Mouse (Mus musculus) liver, postnatal 0 days (tissue): ENCODE results near the gene Rsph1. TPM values are rescaled to one million over a fixed set of nuclear protein-coding genes. Genes with fewer than 3 reads are reported as not detected.

ENCODE experiments used
- ATAC-seq: fragments of 200-750 bp; cut with Nextera tagmentation; 2 replicates; pipeline ENCODE4 v1.8.0; 2017; ENCODE audit warnings: mild to moderate bottlenecking, moderate library complexity
- DNase-seq: peaks from one replicate; pipeline ENCODE4 v3.0.0-alpha.2; 2016
- H3K27ac ChIP-seq: fragments of 300-500 bp; sonication (generic); 2 replicates; pipeline ENCODE4 v1.5.1; 2014; ENCODE audit warnings: antibody characterized with exemption, moderate library complexity, mild to moderate bottlenecking, low read depth
- H3K27me3 ChIP-seq: fragments of 300-500 bp; sonication (generic); 2 replicates; pipeline ENCODE4 v1.6.1; 2014; ENCODE audit warnings: low read length, control low read depth, mixed read lengths; ENCODE audit not compliant: insufficient read depth
- H3K36me3 ChIP-seq: fragments of 300-500 bp; sonication (generic); replicated peaks from 2 replicates; pipeline ENCODE4 v1.6.1; 2014; ENCODE audit warnings: mild to moderate bottlenecking, control low read depth, low read length, moderate library complexity, mixed read lengths; ENCODE audit not compliant: insufficient read depth
- H3K4me1 ChIP-seq: fragments of 300-500 bp; sonication (generic); 2 replicates; pipeline ENCODE4 v1.6.1; 2014; ENCODE audit warnings: antibody characterized with exemption, mild to moderate bottlenecking, control low read depth; ENCODE audit not compliant: insufficient read depth
- H3K4me2 ChIP-seq: fragments of 300-500 bp; sonication (generic); 2 replicates; pipeline ENCODE4 v1.6.1; 2014; ENCODE audit warnings: low read depth, mild to moderate bottlenecking, low read length, moderate library complexity, mixed read lengths
- H3K4me3 ChIP-seq: fragments of 300-500 bp; sonication (generic); 2 replicates; pipeline ENCODE4 v1.5.1; 2014; ENCODE audit warnings: low read depth, low read length
- H3K9ac ChIP-seq: fragments of 300-500 bp; sonication (generic); replicated peaks from 2 replicates; pipeline ENCODE4 v1.6.1; 2014; ENCODE audit warnings: mild to moderate bottlenecking, moderate library complexity
- H3K9me3 ChIP-seq: fragments of 300-500 bp; sonication (generic); 2 replicates; pipeline ENCODE4 v1.6.1; 2016; ENCODE audit warnings: mild to moderate bottlenecking, control low read depth, low read length, mixed read lengths
- CTCF ChIP-seq: sonication (generic); IDR thresholded peaks from 2 replicates; pipeline ENCODE4 v1.5.1; 2016; ENCODE audit warnings: antibody characterized with exemption, low read depth
- EP300 ChIP-seq: IDR thresholded peaks from 2 replicates; pipeline ENCODE4 v1.6.1; 2016; ENCODE audit warnings: antibody characterized with exemption, low read depth, mild to moderate bottlenecking
- WGBS: fragments of 180-500 bp; shearing (Covaris S2); extraction: QIAGEN DNeasy Blood & Tissue Kit; methylation state at CpG from one replicate; pipeline ENCODE4 v1.1.7; 2014; ENCODE audit not compliant: insufficient replicate concordance; 5-methylcytosine and 5-hydroxymethylcytosine counted together
- polyA plus RNA-seq: library from polyadenylated mRNA; unstranded; fragments of >200 nt; fragmentation: Nextera tagmentation; extraction: Ambion mirVana; gene quantifications from 2 replicates; pipeline ENCODE4 v1.2.1, GENCODE M21; 2015

The Rsph1 gene
- polyA plus RNA-seq, 1 experiment from 2014 or later: 0.90 TPM

DNA sequence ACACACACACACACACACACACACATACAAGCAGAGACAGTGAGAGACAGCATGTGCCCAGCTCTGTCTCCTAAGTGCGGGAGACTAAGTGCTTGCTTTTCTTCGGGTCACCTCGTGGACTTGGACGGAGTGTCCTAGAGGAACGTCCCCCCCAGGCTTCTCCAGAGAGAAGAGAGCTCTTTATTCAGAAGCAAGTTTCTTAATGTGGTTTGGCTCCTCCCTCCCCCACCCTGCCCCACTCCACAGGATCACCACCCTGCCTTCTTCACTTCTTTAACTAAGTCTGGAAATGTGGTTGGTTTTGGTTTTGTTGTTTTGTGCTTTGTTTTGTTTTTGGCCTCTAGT is 28.6 kb upstream of the Rsph1 start:
- H3K4me1 ChIP-seq: peaks cover 22% of the 10 kb centered on the region
- no peaks in the 10 kb centered on the region for H3K27me3 ChIP-seq
- ATAC-seq (no peak; the same call in 1 of the 2 replicates), DNase-seq (no peak)
- H3K36me3 ChIP-seq: peaks cover 19% of the 10 kb centered on the region; the same call in 1 of the 2 replicates
- 0 out of 2 replicates have a peak overlapping the region, but pooled peaks have one; percentile 52 for H3K4me2 ChIP-seq
- no peak for TF ChIP-seq CTCF
- TF ChIP-seq EP300: no peak
- H3K27ac ChIP-seq: peak overlapping the region; percentile 72
- WGBS: 49% methylated on average over 5 of the region's 5 CpGs
- H3K4me3 ChIP-seq: no peak overlapping the region
- H3K9me3 ChIP-seq: no peaks in the 10 kb centered on the region
- H3K9ac ChIP-seq: no peak overlapping the region

DNA sequence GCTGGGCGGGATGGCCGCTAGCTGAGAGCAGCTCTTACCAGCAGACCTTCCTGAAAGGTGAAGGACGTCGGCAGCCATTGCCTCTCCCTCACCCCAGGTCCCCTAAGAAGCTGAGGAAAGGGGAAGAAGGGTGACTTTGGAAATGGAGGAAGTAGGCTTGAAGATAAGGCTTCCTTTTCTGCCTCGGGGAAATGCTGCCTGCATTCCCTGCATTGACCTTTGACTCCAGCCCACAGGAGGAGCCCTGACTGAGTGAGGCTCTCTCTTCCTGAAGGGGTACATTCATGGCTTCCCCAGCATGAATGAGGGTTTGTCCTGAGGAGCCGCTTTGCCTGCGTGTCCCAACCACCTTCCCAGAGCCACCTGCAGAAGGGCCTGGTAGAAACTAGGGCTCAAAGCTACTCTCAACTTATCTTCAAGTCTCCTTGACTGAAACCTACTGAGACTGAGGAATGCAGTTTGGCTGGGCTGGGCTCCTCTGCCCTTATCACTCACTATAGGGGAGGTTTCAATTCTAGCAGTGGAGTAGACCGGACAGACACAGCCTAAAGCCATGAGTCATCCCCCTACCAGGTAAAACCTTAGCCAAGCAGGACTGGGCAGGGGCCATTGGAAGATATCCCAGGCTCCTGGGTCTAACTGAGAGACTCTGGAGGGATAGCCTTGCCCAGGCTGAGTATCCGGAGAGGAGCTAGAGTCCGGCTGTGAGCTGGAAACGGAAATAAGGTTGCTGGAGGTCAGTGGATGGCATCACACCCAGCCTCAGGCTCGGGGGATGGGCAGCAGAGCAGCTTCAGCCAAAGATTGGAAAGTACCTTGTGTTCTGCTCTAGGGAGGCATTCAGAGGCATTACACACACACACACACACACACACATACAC is 28.0 kb upstream of the Rsph1 start:
- no peak for TF ChIP-seq EP300
- TF ChIP-seq CTCF: no peak
- H3K4me3 ChIP-seq: no peak overlapping the region
- peak overlapping the region; percentile 72 for H3K27ac ChIP-seq
- ATAC-seq: peak; percentile 88
- peaks cover 22% of the 10 kb centered on the region for H3K4me1 ChIP-seq
- H3K9ac ChIP-seq: 0 out of 2 replicates have a peak overlapping the region, but pooled peaks have one; percentile 32
- 37% methylated on average over 12 of the region's 12 CpGs for WGBS
- no peaks in the 10 kb centered on the region for H3K27me3 ChIP-seq
- peaks cover 19% of the 10 kb centered on the region; the same call in 1 of the 2 replicates for H3K36me3 ChIP-seq
- H3K9me3 ChIP-seq: no peaks in the 10 kb centered on the region
- DNase-seq: peak; percentile 75
- H3K4me2 ChIP-seq: peak overlapping the region; percentile 52

DNA sequence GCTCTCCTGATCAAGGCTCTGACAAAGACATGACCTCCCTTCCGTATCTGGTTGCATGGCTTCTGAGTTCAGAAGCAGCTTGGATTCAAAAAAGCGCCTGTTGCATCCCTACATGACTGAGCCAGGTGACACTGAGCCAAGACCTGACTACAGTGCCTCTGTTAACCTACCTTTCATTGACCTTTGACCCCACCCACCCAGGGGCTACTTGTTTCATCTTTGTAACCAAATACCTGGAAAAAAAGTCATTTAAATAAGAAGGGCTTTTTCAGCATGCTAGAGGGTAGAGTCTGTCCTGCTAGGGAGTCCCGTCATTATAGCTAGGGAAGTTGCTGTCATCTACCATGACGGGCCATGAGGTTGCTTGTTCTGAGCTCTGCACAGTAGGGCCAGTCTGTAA is 26.2 kb upstream of the Rsph1 start:
- TF ChIP-seq CTCF (no peak), EP300 (no peak)
- no peak overlapping the region for H3K4me2 ChIP-seq
- 80% methylated on average over 4 of the region's 4 CpGs for WGBS
- DNase-seq: no peak
- peaks cover 13% of the 10 kb centered on the region; the same call in 1 of the 2 replicates for H3K36me3 ChIP-seq
- H3K27ac ChIP-seq: no peak overlapping the region
- H3K9me3 ChIP-seq: no peaks in the 10 kb centered on the region
- no peaks in the 10 kb centered on the region for H3K27me3 ChIP-seq
- no peak overlapping the region for H3K9ac ChIP-seq
- no peak for ATAC-seq
- H3K4me3 ChIP-seq: no peak overlapping the region
- H3K4me1 ChIP-seq: peaks cover 22% of the 10 kb centered on the region

DNA sequence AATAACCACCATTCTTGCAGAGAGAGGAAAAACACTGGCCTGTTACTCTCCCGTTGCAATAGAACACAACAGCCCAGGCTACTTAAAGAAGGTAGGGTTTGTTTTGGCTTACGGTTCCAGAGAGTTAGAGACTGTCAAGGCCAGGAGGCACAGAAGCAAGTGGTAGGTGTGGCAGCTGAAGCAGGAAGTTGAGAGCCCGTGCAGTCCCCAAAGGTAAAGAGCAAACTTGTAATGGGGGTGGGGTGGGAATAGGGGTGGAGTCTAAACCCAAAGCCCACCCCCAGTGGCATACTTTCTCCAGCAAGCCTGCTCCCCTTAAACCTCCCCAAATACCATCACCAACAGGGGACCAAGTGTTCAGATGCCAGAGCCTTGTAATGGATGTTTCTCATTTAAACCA is 23.6 kb upstream of the Rsph1 start:
- H3K4me3 ChIP-seq: no peak overlapping the region
- H3K9me3 ChIP-seq: no peaks in the 10 kb centered on the region
- no peak overlapping the region for H3K9ac ChIP-seq
- WGBS: 61% methylated on average over 3 of the region's 3 CpGs
- no peaks in the 10 kb centered on the region for H3K27me3 ChIP-seq
- DNase-seq (no peak), ATAC-seq (no peak)
- H3K27ac ChIP-seq: no peak overlapping the region
- H3K4me2 ChIP-seq: no peak overlapping the region
- peaks cover 26% of the 10 kb centered on the region for H3K4me1 ChIP-seq
- no peak for TF ChIP-seq EP300
- peaks cover 5% of the 10 kb centered on the region; the same call in 1 of the 2 replicates for H3K36me3 ChIP-seq

DNA sequence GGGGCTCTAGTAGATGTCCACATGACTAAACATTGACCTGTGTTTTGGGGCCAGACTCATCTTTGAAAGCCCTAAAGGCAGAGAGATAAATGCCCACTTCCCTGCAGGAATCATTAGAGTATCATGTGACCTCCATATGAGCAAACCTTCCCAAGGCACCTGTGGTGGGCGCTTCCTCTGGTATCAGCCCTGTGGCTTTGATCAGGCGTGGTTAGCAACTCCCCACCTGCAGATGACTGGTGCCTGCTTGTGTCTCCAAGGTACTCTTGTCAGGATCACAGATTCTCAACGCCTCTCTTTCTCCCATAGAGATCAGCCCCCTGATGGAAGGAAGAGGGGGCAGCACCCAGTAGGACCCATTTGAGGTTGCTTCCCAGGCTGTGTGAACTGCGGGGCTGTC is 22.8 kb upstream of the Rsph1 start:
- H3K4me1 ChIP-seq: peaks cover 26% of the 10 kb centered on the region
- no peak overlapping the region for H3K9ac ChIP-seq
- TF ChIP-seq EP300: no peak
- no peak for TF ChIP-seq CTCF
- H3K4me3 ChIP-seq: no peak overlapping the region
- WGBS: 76% methylated on average over 4 of the region's 4 CpGs
- H3K27me3 ChIP-seq: no peaks in the 10 kb centered on the region
- H3K36me3 ChIP-seq: peaks cover 5% of the 10 kb centered on the region; the same call in 1 of the 2 replicates
- no peak overlapping the region for H3K4me2 ChIP-seq
- no peaks in the 10 kb centered on the region for H3K9me3 ChIP-seq
- DNase-seq (no peak), ATAC-seq (no peak)
- no peak overlapping the region for H3K27ac ChIP-seq

DNA sequence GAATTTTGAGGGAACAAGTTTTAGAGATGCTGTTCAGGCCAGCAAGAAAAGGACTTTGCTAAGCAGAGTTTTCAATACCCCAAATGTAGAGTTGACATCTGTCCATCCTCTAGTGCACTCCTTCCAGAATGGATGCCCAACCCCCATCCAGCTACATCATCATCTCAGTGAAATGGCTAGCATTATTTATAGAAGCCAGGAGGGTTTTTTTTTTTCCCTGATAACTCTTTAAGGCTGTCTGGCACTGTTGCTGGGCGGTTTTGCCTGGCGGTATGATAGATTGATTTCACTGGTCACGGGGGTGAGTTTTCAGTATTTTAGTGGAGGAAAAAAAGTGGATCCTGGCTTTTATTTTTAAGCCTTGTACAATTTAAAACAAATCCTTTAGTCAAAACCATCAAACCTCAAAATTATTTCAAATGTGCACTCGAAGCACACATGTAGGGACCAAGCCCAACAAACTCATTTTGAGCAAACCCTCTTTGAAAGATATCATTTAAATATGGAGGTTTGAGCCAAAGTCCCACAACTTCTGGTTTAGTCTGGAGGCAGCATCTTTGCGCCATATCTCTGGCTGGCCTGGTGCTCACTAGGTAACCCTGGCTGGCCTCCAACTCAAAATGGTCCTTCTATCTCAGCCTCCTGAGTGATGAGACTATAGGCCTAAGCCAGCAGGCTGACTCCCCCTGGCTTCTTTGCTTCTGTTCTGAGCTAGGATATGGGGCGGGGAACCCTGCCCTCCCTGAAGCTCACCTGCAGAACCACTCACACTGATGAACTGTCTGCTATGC is 21.4 kb upstream of the Rsph1 start:
- no peak overlapping the region for H3K27ac ChIP-seq
- no peak for DNase-seq
- no peak overlapping the region for H3K4me2 ChIP-seq
- H3K4me3 ChIP-seq: no peak overlapping the region
- no peak for ATAC-seq
- no peaks in the 10 kb centered on the region for H3K27me3 ChIP-seq
- 75% methylated on average over 6 of the region's 6 CpGs for WGBS
- no peaks in the 10 kb centered on the region for H3K9me3 ChIP-seq
- H3K9ac ChIP-seq: no peak overlapping the region
- H3K4me1 ChIP-seq: peaks cover 26% of the 10 kb centered on the region
- peaks cover 4% of the 10 kb centered on the region; the same call in 1 of the 2 replicates for H3K36me3 ChIP-seq
- TF ChIP-seq EP300 (no peak), CTCF (no peak)
